Mouse (Mus musculus) natural killer cell, adult 2 months (primary cell): ENCODE data around the gene Gm5129.
A peak's percentile ranks its signal among the peaks of the same experiment; 100 is the strongest.
"Not testable (repeated sequence)": the region's sequence is repeated elsewhere in the genome, so short reads cannot be mapped to it uniquely, and the experiment has no call there.

Experiments
- DNase-seq, 2 experiments: peaks; one replicate each; pipeline ENCODE4 v3.0.0; 2022; ENCODE audit warnings: low spot score in 2 of 2

Gm5129 gene

DNA sequence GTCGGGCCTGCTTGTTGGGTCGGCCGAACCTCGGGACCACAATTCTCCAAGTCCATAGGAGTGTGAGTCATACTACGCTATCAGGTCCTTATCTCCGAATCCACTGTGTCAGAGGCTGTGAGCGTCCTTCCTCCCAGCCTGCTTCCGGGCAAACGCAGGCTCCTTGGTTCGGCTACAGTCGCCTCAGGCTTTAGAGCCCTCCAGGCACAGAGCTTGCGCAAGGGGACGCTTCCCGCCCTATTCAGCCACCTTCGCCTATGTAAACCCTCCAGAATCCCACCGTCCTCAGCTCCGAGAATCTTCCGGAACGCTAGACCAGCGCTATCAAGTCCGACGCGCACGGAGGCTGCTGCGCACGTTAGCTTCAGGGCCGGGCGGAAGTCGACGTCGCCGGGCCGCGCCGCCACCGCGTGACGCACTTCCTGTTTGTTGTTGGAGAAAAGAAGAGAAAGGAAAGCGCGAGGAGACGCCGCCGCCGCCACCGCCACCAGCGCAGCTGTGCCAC, at the start of gene Gm5129, which contains the start of gene Dnajb6:
Gm5129 (minus strand) TSS at position 380 of the 505 bp plus-strand sequence.
Dnajb6 (plus strand) TSS at position 132 of the 505 bp plus-strand sequence.
- DNase-seq: peak; percentile 97

DNA sequence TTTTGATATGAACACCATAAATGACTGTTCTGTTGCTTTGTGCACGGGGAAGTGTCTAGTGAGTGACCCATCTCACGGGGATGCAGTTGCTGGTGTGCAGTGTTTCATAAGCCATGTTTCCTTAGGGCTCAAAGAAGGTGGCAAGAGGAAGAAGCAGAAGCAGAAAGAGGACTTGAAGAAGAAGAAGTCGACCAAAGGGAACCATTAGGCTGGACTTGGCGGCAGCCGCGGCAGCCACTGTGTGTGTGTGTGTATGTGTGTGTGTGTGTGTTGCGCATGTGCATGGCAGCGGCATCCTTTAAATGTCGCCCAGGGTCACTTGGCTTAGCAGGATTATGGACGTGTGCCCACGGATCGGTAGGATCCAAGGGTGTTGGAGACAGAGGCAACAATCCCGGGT, 49.2 kb upstream of the Gm5129 start:
- not testable (repeated sequence) for DNase-seq

DNA sequence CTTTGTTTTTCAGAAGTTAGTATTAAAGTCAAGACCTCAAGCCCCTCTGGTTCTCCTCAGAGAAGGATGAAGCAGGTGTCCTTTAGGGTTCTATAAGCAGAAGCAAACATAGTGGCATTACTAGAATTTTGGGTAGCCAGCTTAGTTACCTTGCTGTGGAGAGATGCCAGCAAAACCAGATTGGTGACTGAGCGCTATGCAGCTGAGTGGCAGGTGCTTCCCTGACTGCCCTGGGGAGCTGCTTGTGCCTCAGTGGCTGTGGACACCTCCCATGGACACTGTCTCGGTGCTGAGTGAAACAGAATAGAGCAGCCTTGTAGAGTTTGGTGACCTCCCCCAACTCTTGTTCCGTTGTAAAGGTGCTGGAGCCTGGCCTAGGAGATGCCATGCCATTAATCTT, 46.5 kb upstream of the Gm5129 start:
- no peak for DNase-seq

DNA sequence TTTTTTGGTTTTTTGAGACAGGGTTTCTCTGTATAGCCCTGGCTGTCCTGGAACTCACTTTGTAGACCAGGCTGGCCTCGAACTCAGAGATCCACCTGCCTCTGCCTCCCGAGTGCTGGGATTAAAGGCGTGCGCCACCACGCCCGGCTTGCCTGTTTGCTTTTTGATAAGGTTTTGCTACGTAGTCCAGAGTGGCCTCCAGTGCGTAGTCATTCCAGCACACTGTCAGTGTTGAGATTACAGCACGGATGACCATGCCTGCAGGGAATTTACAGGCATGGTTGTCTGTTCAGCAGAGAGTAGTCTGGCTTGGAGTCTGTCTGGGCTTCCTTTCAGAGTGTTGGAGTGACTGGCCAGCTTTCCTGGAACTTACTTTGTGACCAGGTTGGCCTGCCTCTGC, 44.0 kb upstream of the Gm5129 start:
- DNase-seq: not testable (repeated sequence)

DNA sequence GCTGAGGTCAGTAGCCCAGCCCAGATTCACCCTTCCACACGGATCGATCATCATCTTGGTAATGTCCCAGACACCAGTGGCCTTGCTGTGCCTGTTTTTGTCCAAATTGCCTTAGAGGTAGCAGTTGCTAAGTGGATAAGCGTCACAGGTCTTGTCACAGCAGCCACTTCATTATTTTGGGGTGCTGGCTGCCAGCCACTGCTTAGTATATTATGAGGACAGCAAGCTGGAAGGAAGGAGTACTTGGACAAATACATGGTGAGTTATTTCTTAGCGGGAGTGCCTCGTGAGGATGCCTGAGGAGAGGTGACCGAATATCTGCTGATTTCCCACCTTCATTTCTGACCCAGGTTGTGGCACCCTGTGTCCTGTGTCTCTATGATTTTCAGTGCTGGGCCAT, 42.3 kb upstream of the Gm5129 start:
- no peak for DNase-seq

DNA sequence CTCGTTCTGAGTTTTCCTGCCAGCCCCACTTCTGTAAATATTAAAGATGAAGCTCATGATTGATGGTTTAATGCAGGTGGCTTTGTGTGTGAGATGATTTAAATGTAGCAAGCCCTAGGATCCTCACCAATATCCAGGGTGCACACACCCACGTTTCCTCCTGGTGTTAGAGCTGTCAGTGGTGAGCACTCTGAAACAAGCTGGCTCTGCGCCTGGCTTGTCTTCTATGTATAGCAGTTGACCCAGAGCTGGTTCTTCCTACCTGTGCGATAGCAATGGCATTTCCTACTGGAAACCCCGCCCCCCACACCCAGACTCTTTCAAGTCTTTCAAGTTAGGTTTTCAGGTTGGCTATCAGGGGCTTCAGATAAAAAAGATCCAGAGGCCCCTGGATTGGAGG, 39.7 kb upstream of the Gm5129 start:
- no peak for DNase-seq

DNA sequence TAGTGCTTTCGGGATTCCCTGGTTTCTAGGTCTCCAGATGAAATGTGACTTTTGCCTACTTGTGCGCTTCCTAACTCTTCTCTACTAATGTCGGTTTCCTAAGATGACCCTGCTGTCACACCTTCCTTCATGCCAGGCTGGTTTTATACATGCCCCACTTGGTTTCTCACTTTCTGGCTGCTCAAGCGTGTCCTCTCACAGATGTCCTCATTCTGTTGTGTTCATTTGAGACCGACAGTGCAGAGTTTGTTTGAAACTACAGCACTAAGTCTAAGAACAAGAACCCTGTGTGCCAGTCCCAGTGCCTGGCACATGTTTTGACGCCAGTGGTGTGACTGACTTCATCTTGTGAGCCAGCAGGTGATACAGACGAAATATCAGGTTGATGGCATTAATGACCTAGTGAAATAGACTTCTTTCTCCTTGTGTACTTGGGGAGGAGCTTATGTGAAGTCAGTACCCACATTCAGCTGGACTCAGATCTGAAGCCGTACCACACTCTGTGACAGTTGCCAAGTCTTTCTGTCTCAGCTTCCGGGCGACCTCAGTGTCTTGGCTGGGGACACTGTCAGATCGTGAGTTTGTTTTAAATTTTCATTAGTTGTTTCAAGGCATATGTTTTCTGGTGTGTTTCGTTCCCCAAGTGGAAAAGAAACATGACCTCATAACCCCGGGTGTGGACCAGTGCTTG, 37.9 kb upstream of the Gm5129 start:
- DNase-seq: no peak

DNA sequence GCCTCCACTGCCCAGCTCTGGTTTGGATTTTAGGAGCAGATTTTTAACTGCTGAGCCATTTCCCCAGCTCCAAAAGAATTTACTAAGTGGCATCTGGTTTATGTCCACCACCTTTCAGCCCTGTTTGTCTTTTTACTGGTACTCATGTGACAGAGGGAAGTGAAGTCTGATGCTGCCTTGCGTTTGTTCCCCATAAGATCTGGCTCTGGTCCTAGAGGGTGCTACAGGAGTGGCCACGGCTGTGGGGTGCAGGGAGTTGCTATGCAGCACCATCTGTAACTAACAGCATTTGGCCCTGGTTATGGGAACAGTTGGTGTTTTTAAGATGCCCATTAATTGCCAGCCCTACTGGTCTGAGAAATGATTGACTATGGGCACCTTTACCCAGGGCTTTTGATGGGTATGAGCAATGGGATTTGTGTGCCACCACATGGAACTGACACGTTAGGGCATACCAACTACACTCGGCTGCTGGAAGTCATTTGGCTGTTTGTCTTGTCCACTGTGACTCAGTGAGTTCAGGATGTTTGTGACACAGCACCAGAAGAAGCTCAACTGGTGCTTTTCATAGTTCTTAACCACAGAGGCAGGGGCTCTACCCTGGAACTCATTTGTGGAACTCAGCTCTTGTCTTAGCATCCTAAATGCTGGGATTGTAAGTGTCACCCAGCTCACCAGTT, 37.1 kb upstream of the Gm5129 start:
- no peak for DNase-seq

DNA sequence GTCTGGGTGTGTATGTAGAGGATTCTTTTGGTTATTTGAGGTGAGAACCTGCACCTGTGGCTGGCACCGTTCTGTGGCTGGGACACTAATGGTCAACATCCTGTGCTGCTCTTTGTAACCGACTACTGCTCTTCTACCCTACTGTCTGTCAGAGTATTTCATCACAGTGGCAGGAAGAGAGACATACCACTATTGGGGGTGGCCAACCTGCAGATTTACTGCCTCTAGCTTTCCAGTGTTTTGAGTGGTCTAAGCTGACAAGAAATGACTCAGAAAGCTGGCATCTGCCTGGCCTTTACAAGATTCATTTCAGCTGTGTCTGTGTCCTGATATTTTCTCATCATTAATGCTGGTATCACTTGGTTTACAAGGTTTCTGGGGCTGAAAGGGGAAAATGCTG, 36.3 kb upstream of the Gm5129 start:
- DNase-seq: peak in 1 of 2 experiments; percentile 10

DNA sequence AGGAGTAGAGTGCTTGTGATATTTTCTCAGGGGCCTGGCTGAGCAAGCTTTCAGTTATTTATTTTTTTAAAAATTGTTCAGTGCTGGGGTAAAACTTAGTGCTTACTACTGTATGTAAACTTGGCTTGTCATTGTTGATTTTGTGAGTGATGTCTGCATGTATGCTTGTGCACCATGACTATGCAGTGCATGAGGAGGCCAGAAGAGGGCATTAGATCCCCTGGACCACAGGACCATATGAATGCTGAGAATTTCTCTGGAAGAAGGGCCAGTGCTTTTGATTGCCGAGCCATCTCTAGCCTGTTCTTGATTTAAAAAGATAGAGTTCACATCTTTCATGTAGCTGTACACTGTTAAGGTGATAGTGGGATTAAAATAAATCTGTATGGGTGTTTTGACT, 35.2 kb upstream of the Gm5129 start:
- DNase-seq: no peak

DNA sequence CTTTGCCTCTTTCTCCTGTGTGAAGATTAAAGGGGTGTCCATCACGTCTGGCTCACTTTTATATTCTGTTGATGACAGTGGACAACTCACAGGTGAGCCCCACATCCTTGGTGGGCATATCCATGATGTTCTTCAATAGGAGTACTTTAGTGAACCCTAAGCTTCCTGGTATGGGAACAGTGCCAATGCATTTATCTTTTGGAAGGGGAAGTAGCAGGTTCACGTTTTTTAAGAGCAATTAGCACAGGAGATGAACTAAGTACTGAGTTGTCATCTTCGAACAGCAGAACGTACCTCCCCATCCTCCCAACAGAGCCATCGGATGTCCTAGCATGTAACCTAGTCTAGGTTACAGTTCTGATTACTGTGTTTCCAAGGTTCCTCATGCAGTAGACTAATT, 23.6 kb upstream of the Gm5129 start:
- DNase-seq: no peak

DNA sequence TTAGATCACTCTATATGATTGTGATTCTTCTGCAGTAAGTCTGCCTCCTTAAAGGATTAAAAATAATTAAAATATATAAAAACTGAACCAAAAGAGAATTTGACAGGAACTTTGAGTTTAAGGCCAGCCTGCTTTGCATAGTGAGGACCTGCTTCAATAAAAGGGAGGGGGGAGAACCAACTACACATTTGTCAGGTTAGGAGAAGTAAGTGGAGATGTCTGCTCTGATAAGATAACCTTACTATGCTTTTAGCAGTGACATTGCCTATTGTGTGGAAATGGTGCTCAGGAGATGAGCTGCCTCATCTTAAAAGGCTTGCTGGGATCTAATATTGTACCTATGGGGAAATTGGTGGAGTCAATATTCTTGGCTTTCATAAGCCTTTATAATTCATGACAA, 17.2 kb upstream of the Gm5129 start:
- DNase-seq: no peak

DNA sequence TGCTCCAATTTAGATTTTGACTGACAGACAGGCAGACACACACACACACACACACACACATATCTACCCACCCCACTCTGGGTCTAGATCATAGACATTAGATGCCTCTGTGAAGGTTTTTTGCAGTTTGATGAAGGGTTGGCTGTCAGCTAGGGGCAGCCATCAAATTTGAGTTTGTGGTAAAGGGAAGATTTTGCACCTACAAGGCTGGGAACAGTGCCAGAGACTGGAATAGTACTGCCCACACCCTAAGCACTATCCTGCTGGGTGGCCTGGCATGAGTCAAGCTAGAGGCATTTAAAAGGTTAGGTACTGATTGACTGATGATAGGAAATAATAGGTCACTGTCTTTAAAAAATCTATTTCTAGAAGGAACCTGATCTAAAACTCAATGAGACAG, 15.6 kb upstream of the Gm5129 start:
- no peak for DNase-seq

DNA sequence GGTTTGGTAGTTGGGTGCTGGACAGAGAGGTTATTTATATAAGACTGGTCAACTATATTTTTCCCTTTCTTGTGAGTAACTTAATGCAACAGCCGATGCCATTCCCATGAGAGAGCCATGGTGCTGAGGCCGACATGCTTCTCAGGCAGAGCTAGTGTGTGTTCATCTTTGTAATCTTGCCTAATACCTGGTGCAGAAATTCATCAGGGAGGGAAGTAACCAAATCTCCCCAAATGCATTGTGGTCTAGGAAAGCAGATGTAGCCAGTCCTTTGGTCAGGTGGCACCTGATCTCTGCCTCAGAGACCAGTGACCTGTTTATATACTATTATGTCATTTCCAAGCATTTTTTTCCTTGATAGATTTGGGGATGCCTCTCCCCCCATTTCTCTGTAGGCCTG, 11.9 kb upstream of the Gm5129 start:
- no peak for DNase-seq

DNA sequence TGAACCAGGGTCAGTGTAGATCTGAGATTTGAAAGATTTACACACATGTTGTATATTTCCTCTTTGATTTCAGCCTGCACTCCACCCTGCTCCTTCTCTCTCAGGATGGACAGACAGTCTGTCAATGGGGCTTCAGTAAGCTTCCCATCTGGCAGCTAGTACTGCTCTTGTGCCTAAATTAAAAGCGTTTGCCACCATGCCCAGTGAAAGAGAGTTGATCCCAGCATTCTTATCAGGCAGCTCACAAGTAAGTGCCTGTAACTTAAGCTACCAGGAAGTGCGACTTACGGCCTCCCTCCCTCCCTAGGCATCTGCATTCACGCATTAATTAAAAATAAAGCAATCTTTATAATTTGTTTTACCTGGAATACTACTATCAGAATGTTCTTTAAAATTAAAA, 5.4 kb upstream of the Gm5129 start:
- no peak for DNase-seq

DNA sequence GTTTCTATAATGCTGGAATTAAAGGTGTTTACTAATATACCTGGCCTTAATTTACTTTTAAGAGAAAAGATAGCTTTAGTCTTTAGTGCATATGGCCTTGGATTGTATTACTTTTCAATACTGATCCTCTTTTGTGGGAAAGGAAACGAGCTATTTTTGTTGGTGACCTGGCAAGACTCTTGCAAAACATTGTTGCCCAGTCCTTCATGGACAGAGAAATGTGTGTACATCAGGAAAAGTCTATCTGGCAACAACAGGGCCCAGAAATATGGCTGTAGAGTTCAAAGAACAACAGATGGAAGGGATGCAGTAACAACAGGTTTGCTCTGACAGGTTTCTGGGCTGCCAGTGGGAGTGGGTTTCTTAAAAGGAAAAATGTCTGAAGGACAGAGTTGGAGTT, 4.9 kb upstream of the Gm5129 start:
- DNase-seq: no peak

DNA sequence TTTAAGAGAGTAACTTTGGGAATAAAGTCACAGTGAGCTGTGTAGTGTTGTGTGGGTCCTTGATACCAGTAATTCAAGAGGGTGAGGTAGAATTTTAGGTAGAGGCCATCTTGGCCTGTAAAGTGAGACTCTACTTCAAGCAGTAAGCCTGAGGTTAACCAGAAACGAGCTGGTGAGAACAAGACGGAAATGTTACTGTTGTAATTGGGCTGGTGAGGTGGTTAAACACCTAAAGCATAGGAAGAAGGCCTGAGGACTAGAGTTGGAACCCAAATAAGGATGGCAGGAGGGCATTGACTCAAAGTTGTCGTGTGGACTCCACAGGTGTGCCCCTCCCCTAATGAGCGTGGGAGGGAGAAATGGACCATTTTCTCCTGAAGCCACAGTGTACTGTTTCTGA, 2.3 kb upstream of the Gm5129 start:
- peak; percentile 41 to 67 for DNase-seq

DNA sequence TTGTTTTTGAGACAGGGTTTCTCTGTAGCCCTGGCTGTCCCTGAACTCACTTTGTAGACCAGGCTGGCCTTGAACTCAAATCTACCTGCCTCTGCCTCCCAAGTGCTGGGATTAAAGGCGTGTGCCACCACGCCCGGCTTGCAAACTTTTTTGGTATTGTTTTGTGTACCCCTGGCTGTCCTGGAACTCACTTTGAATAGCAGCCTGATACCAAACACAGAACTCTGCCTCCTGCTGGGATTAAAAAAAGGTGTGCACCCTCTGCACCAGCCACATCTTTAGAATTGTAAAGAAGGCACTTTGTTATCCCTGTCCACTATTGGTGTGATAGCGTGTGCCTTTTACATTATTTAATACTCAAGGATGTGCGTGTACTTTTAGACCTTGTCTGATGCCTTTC, 1.7 kb upstream of the Gm5129 start:
- no peak for DNase-seq

DNA sequence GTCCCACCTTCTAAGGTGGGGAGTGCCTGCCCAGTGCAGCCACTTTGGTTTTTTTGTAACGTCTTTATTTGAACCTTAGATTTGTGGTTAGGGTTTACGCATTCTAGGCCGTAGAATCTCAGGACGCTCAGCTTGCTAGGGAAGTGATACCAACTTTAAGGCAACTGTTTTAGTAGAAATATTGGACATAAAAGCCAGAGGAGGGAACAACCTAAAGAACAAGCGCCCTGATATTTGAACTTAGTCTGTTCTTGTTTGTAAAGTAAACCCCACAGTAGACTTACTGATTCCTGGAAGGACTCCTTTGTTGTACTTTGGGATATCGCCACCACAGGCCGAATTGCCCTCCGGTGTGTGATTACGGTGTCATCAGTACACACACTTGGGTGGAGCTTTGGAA, 1.2 kb upstream of the Gm5129 start:
- no peak for DNase-seq

DNA sequence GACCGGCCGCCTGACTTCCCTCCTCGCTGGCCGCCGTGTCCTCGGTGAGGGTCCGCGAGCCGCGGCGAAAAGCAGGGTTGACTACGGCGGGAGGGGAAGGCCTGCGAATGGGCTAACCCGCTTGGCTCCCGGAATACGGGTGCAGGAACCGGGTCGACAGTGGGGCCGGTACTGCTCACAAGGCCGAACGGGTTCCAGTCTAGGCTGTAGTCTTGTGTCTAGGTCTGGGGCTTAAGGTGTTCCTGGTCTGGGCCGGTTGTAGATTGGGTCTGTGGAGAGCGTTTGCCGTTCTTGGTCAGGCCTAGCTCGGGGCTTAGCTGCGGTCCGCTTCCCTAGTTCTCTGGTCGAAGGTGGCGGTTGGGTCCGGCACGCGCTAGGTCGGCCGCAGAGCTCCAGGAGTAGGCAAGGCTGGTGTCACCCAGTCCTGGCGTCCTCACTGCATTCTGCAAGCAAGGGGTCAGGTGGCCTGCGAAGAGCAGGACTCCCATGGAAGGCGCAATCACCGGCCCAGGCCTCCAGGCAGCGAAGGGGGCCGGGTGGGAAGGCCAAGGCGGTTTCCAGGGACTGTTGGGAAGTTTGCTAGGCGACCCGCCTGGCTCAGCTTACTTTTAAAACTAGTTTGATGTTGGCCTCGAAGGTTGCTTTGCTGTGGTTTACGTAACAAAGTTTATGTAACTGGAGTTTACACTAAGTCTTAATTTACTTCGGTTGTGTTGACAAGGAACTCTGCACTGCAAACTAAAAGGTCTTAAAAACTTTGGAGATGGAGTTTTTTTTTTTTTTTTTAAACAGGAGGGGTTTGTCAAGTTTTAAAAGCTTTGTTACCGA, 551 bp upstream of the Gm5129 start:
- DNase-seq: no peak

DNA sequence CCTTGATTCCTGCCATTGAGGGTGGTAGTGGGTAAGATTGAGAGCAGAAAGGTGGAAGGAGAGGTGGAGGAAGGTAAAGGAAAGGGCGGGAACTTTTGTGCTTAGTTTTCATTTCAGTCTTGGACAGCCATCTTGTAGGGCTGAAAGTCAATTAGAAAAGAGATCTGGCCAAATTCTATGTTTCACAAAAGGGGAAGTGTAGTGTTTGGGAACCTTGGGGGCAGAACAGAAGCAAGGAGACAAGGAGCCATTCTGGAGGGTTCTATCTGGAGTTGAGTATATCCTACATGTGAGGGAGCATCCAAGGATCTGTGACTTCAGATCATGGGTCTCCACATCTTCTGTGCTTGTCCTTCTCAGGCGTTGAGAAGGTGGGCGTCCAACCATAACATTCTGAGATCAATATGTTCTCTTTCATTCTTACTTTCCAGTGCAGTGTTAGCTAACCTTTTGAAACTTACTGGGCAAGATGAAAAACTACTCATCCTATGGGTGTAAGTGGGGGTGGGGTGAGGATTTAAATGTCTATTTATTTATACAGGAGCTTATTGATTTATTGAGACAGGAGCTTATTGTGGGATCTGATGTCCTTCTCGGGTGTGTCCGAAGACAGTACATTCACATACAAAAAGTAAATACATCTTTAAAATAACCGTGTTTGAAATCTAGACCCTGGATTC, 765 bp downstream of the Gm5129 start:
- peak in 1 of 2 experiments; percentile 12 for DNase-seq

DNA sequence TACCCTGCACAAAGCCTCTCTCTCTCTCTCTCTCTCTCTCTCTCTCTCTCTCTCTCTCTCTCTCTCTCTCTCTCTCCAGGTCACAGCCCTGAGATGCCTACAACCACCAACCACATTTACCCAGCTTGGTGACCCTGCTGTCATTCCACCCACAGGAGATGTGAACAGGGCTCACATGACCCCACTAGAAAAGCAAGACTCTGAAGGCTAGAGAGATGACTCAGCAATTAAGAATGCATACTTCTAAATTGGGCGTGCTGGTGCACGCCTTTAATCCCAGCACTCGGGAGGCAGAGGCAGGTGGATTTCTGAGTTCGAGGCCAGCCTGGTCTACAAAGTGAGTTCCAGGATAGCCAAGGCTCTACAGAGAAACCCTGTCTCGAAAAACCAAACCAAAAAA, 9.7 kb downstream of the Gm5129 start:
- not testable (repeated sequence) for DNase-seq
